Mouse (Mus musculus) kidney, embryonic 15.5 days (tissue): ENCODE measurements around the gene Gm10643. TPM values are rescaled to one million over a fixed set of nuclear protein-coding genes. Genes with fewer than 3 reads are reported as not detected.

Experiments
- ATAC-seq: fragments of 200-750 bp; cut with Nextera tagmentation; replicated peaks from 2 replicates; pipeline ENCODE4 v1.8.0; 2017; ENCODE audit warnings: moderate TSS enrichment; ENCODE audit not compliant: low FRiP score
- H3K27ac ChIP-seq: fragments of 300-500 bp; sonication (generic); 2 replicates; pipeline ENCODE4 v1.5.1; 2015; ENCODE audit warnings: mild to moderate bottlenecking, inconsistent platforms
- H3K27me3 ChIP-seq: fragments of 300-500 bp; sonication (generic); 2 replicates; pipeline ENCODE4 v1.6.1; 2015; ENCODE audit warnings: inconsistent platforms
- H3K36me3 ChIP-seq: fragments of 300-500 bp; sonication (generic); 2 replicates; pipeline ENCODE4 v1.6.1; 2015; ENCODE audit warnings: inconsistent platforms
- H3K4me1 ChIP-seq: fragments of 300-500 bp; sonication (generic); 2 replicates; pipeline ENCODE4 v1.6.1; 2015; ENCODE audit warnings: inconsistent platforms
- H3K4me2 ChIP-seq: fragments of 300-500 bp; sonication (generic); 2 replicates; pipeline ENCODE4 v1.6.1; 2015; ENCODE audit warnings: moderate library complexity, mild to moderate bottlenecking, inconsistent platforms
- H3K4me3 ChIP-seq: fragments of 300-500 bp; sonication (generic); replicated peaks from 2 replicates; pipeline ENCODE4 v1.5.1; 2015; ENCODE audit warnings: mild to moderate bottlenecking, inconsistent platforms
- H3K9ac ChIP-seq: fragments of 300-500 bp; sonication (generic); 2 replicates; pipeline ENCODE4 v1.6.1; 2015; ENCODE audit warnings: mild to moderate bottlenecking, inconsistent platforms
- H3K9me3 ChIP-seq: fragments of 300-500 bp; sonication (generic); replicated peaks from 2 replicates; pipeline ENCODE4 v1.6.1; 2016; ENCODE audit warnings: inconsistent platforms
- WGBS: fragments of 180-500 bp; shearing (Covaris S2); methylation state at CpG from one replicate; pipeline ENCODE4 v1.1.7; 2015; ENCODE audit warnings: mixed read lengths; 5-methylcytosine and 5-hydroxymethylcytosine counted together
- polyA plus RNA-seq: library from polyadenylated mRNA; unstranded; fragments of >200 nt; fragmentation: Nextera tagmentation; extraction: Ambion mirVana; gene quantifications from 2 replicates; pipeline ENCODE4 v1.2.1, GENCODE M21; 2015

The Gm10643 gene
- polyA plus RNA-seq, 1 experiment from 2014 or later, result 1.6 TPM

DNA sequence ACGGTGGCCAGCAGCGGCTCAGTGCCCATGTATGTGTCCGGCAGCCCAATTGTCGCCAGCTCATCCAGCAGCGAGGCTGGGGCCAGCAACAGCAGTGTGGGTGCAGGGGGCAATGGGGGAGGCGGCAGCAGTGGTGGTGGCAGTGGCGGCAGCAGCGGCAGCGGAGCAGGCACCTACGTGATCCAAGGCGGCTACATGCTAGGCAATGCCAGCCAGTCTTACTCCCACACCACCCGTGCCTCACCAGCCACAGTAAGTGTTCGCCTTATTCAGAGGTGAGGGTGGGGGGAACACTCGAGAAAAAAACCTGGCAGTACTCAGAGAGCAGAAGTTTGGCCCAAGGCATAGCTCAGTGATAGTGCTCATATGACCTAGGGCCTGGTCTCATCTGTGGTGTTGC, 22.9 kb upstream of the Gm10643 start:
- Histone ChIP-seq H3K36me3 (peaks cover 94% of the 10 kb centered on the region), H3K4me1 (0 out of 2 replicates have a peak, but pooled peaks cover 5% of the 10 kb centered on the region), H3K9ac (no peak overlapping the region), H3K4me3 (no peak overlapping the region), H3K9me3 (no peaks in the 10 kb centered on the region), H3K4me2 (no peak overlapping the region), H3K27me3 (no peaks in the 10 kb centered on the region), H3K27ac (no peak overlapping the region)
- 95% methylated on average over 14 of the region's 14 CpGs for WGBS
- no peak for ATAC-seq

DNA sequence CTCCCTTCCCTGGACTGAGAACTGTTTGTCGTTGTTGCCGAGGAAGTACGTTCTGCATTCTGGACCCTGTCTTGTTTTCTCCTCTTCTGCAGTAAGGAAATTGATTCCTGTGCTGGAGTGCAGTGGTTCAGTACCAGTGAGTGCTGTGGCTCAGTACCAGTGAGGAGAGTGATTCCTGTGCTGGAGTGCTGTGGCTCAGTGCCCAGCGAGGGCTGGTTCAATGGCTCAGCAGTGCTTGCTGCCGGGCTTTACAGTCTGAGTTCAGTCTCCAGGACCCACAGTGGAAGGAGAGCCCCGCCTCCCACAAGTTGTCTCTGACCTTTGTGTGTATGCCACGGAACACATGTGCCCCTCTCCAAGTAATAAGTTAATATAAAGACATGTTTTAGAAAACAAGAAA, 22.2 kb upstream of the Gm10643 start:
- H3K9ac ChIP-seq, result no peak overlapping the region
- 0 out of 2 replicates have a peak, but pooled peaks cover 5% of the 10 kb centered on the region for H3K4me1 ChIP-seq
- H3K27ac ChIP-seq, result no peak overlapping the region
- no peaks in the 10 kb centered on the region for H3K9me3 ChIP-seq
- H3K27me3 ChIP-seq, result no peaks in the 10 kb centered on the region
- peaks cover 94% of the 10 kb centered on the region for H3K36me3 ChIP-seq
- H3K4me2 ChIP-seq, result no peak overlapping the region
- 88% methylated on average over 7 of the region's 7 CpGs for WGBS
- ATAC-seq, result no peak
- no peak overlapping the region for H3K4me3 ChIP-seq

DNA sequence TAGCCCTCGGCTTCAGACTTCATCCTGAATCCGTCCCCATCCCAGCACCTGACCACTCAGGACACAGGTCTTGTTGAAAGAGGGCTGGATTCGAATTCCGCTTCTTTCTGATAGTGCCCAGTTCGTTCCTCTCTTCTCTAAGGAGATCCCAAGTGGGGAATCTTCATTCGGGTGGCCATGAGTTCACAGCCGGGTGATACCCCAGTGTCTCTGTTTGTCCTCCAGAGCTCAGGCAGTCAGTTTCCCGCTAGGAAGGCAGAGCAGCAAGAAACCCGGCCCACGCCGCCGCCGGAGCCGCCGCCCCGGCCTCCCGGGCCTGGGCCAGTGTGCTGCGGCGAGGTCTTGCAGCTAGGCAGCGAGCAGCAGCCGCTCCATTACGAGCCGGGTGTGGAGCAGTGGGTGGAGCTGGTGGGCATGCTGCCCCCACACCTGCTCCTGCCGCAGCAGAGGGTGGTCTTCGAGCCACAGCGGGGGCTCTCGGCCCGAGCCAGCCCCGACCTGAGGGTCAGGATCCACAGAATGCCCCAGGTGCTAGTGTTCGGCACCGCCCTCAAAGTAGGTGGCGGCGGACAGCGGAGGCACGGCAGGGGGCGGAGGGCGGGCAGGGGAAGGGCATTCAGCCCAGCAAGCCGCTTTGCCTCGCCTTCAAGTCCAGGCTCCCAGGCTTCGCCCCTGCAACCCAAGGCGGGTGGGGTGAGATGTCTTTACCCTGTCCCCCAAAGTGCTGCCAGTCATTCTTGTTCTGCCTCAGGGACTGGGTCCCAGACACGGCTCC, 19.6 kb upstream of the Gm10643 start:
- no peak overlapping the region for H3K27ac ChIP-seq
- peaks cover 94% of the 10 kb centered on the region for H3K36me3 ChIP-seq
- WGBS, result 54% methylated on average over 42 of the region's 42 CpGs
- no peak overlapping the region for H3K9ac ChIP-seq
- H3K4me3 ChIP-seq, result no peak overlapping the region
- H3K27me3 ChIP-seq, result no peaks in the 10 kb centered on the region
- ATAC-seq, result no peak
- 0 out of 2 replicates have a peak, but pooled peaks cover 5% of the 10 kb centered on the region for H3K4me1 ChIP-seq
- no peaks in the 10 kb centered on the region for H3K9me3 ChIP-seq
- H3K4me2 ChIP-seq, result 0 out of 2 replicates have a peak overlapping the region, but pooled peaks have one; percentile 23

DNA sequence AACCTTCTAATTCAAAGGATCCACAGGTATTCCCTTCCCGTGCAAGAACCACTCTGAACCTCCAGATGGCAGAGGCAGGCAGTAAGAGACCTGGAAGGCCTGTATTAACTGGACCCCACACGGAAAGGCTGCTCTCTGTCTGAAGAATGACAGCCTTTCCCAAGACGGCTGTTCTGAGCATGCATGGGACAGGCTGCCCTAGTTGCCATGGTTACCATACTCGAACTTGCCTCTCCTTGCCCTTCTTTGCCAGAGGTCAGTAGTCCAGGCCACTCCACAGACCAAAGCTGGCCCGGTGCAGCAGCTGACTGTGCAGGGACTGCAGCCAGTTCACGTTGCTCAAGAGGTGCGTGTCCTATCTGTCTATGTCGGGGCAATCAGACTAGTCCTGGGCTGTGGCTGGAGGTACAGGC, 18.9 kb upstream of the Gm10643 start:
- ATAC-seq, result peak; percentile 70
- Histone ChIP-seq H3K9ac (no peak overlapping the region), H3K4me3 (no peak overlapping the region), H3K27ac (no peak overlapping the region), H3K36me3 (peaks cover 91% of the 10 kb centered on the region), H3K4me1 (0 out of 2 replicates have a peak, but pooled peaks cover 5% of the 10 kb centered on the region), H3K9me3 (no peaks in the 10 kb centered on the region), H3K27me3 (no peaks in the 10 kb centered on the region), H3K4me2 (no peak overlapping the region)
- WGBS, result 30% methylated on average over 8 of the region's 8 CpGs

DNA sequence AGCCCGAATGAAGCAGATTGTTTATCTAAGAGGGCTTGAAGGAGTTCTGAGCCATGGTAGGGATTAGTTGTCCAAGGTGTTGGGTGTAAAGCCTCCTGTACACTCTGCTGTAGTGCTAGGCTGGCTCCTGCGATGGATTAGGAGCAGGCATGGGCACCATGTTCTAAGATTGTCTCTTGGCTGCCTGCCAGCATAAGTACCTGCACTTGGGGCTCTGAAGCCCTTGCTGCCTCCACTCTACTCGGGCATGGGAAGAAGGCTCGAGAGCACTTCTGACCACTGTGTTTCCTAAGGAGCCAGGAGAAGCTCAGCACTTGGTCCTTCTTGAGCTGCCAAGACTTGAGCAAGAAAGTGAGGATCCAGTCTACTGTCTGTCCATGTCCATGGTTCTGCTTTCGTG, 14.3 kb upstream of the Gm10643 start:
- H3K4me1 ChIP-seq, result peaks cover 17% of the 10 kb centered on the region; the same call in 1 of the 2 replicates
- H3K9ac ChIP-seq, result no peak overlapping the region
- H3K9me3 ChIP-seq, result no peaks in the 10 kb centered on the region
- H3K4me2 ChIP-seq, result no peak overlapping the region
- WGBS, result 83% methylated on average over 5 of the region's 5 CpGs
- no peaks in the 10 kb centered on the region for H3K27me3 ChIP-seq
- ATAC-seq, result no peak
- no peak overlapping the region for H3K4me3 ChIP-seq
- H3K36me3 ChIP-seq, result peaks cover 66% of the 10 kb centered on the region
- H3K27ac ChIP-seq, result no peak overlapping the region

DNA sequence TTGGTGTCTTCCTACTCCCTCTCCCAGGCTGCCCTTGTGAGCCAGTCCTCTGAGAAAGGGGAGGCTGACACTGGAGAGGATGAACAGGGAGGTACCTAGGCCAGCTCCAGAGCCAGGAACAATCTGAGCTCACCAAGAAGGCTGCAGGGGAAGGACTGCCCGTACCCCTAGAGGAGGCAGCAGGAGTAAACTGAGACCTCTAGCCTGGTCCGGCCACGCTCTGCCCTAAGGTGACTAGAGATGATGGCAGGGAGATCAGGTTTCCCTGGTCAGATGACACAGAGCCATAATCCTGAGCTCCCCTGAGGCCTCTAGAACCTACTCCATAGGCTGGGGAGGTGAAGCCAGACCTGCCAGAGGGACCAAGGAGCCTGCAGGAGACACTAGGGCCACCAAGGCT, 11.9 kb upstream of the Gm10643 start:
- no peak overlapping the region for H3K4me2 ChIP-seq
- H3K36me3 ChIP-seq, result peaks cover 46% of the 10 kb centered on the region
- no peaks in the 10 kb centered on the region for H3K27me3 ChIP-seq
- 0 out of 2 replicates have a peak, but pooled peaks have one; percentile 15 for ATAC-seq
- peaks cover 36% of the 10 kb centered on the region for H3K4me1 ChIP-seq
- 38% methylated on average over 3 of the region's 3 CpGs for WGBS
- no peak overlapping the region for H3K27ac ChIP-seq
- H3K9ac ChIP-seq, result no peak overlapping the region
- H3K9me3 ChIP-seq, result no peaks in the 10 kb centered on the region
- no peak overlapping the region for H3K4me3 ChIP-seq

DNA sequence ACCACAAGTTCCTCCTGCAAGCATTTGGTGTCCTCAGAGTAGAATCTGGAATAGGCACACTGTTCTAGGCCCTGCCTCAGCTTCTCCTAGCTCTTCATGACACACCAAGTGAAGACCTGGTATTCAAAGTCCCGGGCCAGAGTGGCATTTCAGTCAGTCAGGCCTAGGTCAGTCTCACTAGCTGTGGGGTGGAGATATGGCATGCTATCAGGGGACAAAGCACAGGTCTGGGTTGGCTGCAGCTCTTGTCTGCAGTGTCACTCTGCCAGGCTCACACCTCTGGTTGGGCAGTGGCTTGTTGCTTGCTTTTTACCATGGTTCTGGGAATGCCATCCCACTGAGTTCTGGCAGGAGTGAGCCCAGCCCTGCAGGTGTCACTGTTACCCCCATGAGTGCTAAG, 11.5 kb upstream of the Gm10643 start:
- H3K36me3 ChIP-seq, result peaks cover 43% of the 10 kb centered on the region
- H3K9me3 ChIP-seq, result no peaks in the 10 kb centered on the region
- no peak overlapping the region for H3K4me3 ChIP-seq
- H3K9ac ChIP-seq, result no peak overlapping the region
- no peaks in the 10 kb centered on the region for H3K27me3 ChIP-seq
- ATAC-seq, result no peak
- peaks cover 40% of the 10 kb centered on the region for H3K4me1 ChIP-seq
- 85% methylated on average over 1 of the region's 1 CpGs for whole genome bisulfite sequencing
- H3K27ac ChIP-seq, result no peak overlapping the region
- no peak overlapping the region for H3K4me2 ChIP-seq

DNA sequence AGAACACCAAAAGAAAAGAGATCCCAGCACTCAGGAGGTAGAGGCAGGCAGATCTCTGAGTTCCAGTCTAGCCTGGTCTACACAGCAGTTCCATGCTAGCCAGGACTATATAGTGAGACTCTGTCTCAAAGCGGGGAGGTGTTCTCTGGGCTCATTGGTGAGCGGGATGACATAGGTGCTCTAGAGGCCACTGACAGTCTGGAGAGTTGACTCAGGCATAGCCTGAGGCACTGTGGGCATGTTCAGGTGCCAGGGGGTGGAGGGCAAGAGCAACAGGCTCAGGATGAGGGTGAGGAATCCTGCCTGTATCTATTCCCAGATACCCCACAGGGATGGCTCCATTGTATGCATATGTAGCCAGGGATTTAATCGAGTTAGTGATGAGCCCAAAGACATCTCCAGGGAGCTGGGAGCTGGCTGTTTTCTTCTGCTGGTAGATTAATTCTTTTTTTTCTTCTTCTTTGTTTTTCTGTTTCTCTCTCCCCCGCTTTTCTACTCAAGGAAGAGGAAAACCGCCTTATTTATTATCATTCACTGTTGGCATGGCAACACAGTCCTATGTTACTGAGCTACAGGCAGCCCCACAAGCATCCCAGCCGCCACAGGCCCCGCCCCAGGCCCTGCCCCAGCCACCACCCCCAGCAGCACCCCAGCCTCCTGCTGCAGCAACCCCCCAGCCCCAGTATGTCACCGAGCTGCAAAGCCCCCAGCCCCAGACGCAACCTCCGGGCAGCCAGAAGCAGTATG, 8.5 kb upstream of the Gm10643 start:
- ATAC-seq, result no peak
- peaks cover 68% of the 10 kb centered on the region for H3K4me1 ChIP-seq
- no peaks in the 10 kb centered on the region for H3K9me3 ChIP-seq
- no peak overlapping the region for H3K4me3 ChIP-seq
- no peaks in the 10 kb centered on the region for H3K27me3 ChIP-seq
- no peak overlapping the region for H3K9ac ChIP-seq
- no peak overlapping the region for H3K27ac ChIP-seq
- H3K36me3 ChIP-seq, result peaks cover 17% of the 10 kb centered on the region; the same call in 1 of the 2 replicates
- 56% methylated on average over 10 of the region's 10 CpGs for WGBS
- H3K4me2 ChIP-seq, result no peak overlapping the region

DNA sequence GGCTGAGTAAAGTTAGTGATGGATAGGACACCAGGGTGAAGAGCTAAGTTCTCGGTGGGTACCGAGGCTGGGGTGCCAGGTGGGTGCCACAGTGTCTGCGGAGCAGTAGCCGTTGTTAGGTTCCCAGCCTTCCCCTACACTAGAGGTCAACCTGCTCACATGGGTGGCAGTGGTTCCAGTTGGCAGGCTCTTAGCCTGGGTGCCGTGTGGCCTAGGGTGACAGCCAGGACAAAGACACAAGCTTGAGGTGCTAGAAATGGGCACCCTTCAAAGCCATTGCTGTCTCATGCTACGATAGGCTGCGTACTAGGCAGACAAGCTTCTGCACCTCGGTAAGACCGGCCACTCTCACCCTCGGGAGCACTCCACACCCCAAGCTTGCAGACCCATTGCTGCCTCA, 7.4 kb upstream of the Gm10643 start:
- Histone ChIP-seq H3K27ac (0 out of 2 replicates have a peak overlapping the region, but pooled peaks have one; percentile 32), H3K4me1 (peaks cover 78% of the 10 kb centered on the region)
- 87% methylated on average over 10 of the region's 10 CpGs for WGBS

DNA sequence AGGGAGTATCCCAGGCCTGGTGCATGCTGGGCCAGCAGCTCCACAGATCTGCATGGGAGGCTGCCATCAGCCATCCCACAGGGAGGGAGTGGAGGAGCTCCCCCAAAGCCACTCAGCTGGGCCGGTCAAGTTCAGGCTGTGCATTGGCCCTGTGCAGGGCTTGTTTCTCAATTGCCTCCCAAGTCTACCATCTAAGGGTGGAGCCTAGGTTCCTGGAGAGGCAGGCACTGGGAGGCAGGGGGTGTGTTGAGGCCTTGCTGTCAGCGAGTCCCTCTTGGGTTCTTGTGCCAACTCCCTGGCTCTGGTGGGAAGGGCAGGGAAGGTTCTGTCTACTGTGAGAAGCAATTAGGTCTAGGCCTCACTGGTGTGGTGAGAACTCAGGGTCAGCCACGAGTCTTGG, 7.0 kb upstream of the Gm10643 start:
- Histone ChIP-seq H3K27ac (peak overlapping the region; percentile 32; the same call in 1 of the 2 replicates), H3K4me3 (no peak overlapping the region), H3K27me3 (no peaks in the 10 kb centered on the region), H3K9ac (no peak overlapping the region), H3K9me3 (no peaks in the 10 kb centered on the region), H3K4me2 (no peak overlapping the region), H3K36me3 (peaks cover 17% of the 10 kb centered on the region; the same call in 1 of the 2 replicates), H3K4me1 (peaks cover 75% of the 10 kb centered on the region)
- ATAC-seq, result no peak
- 50% methylated on average over 3 of the region's 3 CpGs for WGBS

More for the DNA sequence above, 7.4 kb upstream of the Gm10643 start:
- Histone ChIP-seq H3K27me3 (no peaks in the 10 kb centered on the region), H3K36me3 (peaks cover 17% of the 10 kb centered on the region; the same call in 1 of the 2 replicates), H3K4me3 (no peak overlapping the region), H3K9ac (no peak overlapping the region), H3K9me3 (no peaks in the 10 kb centered on the region), H3K4me2 (no peak overlapping the region)
- ATAC-seq, result no peak

DNA sequence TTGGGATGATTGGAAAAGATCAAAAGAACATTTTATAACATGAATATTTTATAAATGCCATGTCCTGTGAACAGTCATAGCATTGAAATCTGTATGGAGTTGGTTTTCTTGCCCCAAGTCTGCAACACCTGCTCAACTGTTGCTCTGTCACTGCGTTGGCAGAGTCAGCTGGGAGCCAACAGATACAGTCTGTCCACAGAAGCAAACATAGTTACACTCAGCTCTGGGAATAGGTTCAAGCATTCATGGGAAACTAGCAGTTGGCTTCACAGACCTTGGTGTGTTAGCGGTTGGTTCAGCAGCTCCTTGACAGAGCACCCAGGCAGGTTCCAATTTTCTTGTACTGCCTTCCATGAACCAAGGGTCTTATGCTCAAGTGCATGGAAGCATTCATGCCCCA, 5.7 kb upstream of the Gm10643 start:
- Histone ChIP-seq H3K27ac (no peak overlapping the region), H3K4me2 (no peak overlapping the region), H3K36me3 (peaks cover 17% of the 10 kb centered on the region; the same call in 1 of the 2 replicates), H3K9me3 (no peaks in the 10 kb centered on the region), H3K4me3 (no peak overlapping the region), H3K4me1 (peaks cover 70% of the 10 kb centered on the region), H3K27me3 (no peaks in the 10 kb centered on the region), H3K9ac (no peak overlapping the region)
- WGBS, result 98% methylated on average over 2 of the region's 2 CpGs
- no peak for ATAC-seq

DNA sequence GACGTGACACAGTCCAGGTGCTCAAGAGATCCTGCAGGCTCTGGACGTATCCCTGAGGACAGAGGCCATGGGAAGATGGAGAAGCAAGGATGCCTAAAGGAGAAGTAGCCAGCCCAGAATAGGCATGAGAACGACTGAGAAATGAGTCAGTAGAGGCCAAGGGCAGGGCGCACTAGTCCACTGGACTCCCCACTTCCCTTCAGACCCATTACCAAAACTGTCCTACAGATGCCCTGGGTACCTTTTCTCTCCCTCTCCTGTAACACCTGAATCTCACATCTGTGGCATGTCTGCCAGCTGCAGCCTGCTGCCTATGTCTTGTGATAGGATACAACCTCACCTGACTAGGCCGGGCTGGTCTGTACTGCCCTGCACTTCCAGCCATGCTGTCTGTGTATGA, 5.3 kb upstream of the Gm10643 start:
- WGBS, result 83% methylated on average over 5 of the region's 5 CpGs
- Histone ChIP-seq H3K9me3 (no peaks in the 10 kb centered on the region), H3K4me3 (no peak overlapping the region), H3K36me3 (peaks cover 14% of the 10 kb centered on the region; the same call in 1 of the 2 replicates), H3K4me1 (peaks cover 69% of the 10 kb centered on the region), H3K27me3 (no peaks in the 10 kb centered on the region), H3K4me2 (no peak overlapping the region), H3K27ac (no peak overlapping the region), H3K9ac (no peak overlapping the region)
- ATAC-seq, result no peak
